Mouse (Mus musculus) ovary, postnatal 10 days (tissue): Measurements from ENCODE around the gene Pbx1.

ENCODE experiments used
- DNase-seq: peaks from one replicate; pipeline ENCODE4 v3.0.0; 2022; ENCODE audit warnings: low spot score

Pbx1 gene

DNA sequence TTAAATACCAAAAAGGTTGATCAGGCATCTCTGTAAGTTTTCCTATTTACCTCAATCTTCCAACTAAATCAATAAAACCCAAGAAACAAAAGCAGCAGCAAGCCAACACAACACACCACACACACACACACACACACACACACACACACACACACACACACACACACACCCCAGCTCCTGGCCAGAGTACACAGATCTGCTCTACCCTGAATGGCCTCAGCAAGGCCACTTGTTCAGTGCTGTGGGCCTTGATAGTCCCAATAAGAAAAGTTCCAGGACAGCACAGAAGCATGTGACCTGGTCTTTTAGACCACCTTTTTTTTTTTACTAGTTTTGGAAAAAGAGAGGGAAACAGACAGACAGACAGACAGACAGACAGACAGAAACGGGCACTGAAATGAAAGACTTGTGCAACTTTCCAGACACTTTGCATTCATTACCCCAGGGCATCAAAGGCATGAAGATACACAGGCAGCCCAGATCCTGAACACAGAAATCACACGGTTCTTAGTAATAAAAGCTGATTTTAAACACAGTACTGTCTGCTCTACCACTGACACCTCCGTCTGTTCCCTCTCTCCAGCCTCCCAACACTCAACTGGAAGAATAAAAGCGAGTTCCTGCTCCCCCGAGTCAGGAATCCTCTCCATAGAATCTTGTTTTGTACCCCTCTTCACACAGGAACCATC is 6.9 kb downstream of the Pbx1 start:
- DNase-seq = no peak

DNA sequence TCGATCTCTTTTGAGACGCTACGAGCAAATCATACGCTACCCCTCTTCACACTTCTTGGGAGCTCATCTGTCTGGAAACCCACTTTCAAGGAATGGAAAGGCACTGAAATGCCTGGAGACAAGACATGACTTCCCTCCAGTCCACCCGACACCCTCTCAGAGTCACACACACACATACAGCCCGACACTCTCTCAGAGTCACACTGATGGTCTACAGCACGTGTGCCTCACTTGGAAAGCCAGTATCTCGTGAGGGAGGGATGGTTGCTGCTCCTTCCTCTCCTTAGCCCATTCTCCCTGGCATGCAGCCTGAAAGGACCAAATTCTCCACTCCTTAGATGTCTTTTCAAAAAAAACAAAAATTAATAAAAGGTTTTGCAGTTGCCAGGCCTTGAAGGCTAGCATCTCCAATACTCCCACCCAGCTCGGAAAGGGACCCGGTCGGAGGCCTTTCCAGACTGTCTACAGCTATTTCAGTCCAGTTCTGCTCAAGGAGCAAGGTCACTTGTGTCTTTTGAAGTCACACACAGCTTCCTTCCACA is 8.6 kb downstream of the Pbx1 start:
- no peak for DNase-seq

DNA sequence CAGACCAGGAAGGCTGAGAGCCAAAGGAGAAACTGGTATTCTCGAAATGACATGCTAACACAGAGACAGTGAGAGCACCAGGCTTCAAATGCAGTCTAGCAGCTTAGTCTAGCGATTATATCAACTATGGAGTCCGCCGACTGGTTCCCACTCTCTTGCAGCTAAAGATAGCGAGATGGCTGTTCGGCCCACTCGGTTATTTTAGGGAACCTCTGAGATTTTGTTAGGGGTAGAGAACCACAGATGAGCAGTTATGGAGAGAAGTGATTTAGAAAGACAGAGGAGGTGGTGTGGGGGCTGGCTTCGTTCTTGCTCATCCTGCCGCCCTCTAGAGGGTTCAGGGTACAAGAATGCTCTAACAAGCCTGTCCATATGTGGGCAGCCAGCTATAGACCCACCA is 13.2 kb downstream of the Pbx1 start:
- DNase-seq = no peak

DNA sequence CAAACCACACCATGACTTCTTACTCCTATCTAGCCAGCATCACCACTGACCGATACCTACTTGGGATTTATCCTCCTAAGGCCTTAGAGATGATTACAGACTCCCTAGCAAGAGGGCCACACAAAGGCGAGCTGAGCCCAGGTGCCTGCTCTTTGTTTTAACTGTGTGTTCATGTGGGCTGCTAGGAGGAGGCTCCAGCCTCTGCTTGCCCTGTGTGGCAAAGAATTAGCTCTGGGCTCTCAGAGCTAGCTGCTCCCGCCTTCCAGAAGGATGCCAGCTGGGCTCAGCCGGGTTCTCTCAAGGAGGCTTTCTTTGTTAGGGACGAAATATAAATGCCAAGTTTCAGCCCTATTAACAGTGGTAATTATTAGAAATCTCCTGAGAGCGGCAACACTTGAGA is 14.4 kb downstream of the Pbx1 start:
- DNase-seq = no peak

DNA sequence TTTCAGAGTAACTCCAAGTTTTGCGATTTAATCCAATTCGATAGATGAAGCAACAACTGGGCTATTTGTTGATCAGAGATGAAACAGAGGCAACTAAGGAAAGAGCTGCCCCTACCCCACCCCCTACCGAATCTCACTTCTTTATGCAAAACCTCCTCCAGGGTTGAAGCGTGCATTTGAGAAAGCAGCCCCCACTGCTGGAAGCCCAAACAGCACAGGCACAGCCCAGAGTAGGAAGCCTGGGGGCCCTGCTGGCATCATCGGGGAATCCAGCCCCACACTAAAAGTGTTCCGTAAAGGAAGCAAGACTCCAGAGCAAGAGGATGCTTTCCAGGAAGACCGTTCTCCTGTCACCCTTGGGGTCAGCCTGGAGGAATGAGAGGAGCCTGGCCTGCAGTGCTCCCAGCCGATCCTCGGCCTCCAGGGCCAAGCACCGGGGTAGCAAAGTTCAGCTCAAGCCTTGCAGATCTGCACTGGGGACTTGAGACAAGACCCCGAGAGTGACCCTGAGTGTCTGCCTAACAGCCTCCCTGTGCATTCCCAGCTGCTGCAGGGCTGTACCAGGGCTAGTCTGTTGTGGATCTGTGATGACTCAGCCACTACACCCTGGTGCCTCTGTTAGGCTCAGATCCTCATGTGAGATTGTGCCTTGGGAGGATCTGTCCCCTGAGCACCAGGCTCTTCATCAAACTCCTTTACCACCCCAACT is 15.2 kb downstream of the Pbx1 start:
- DNase-seq = no peak

DNA sequence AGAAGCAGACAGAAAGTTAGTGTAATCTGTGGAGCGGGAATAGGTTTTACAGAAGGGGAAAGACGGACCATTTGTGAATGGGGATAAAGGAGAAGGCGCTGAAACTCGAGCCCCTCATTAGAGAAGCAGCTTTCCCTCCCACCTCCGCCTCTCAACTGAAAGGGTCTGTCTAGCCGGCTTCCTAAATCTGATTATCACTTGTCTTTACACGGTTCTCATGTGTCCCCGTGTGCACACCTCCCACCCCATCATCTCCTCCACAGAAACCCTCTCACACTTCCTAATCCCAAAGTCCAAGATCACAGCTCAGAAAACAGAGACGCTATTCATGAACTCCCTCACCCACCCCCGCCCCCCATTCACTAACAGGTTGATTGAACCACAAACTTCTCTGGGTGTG is 21.5 kb downstream of the Pbx1 start:
- DNase-seq = no peak

DNA sequence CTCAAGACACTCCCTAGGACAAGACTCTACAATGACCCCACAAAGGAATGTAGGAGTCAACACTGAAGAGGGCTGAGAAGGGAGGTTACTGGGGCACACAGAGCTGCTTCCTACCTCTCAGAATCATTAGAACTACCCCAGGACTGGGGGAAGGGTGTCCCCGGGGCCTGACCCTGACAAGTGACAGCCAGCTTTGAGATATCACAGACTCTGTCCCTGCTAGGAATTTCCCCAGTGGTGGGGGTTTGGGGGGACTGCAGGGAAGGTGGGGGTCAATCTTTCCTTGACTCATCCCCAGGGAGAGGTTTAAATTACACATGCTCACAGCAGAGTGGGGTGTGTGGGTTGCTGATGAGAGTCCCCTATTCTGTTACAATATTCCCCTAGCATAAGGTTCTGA is 22.0 kb downstream of the Pbx1 start:
- no peak for DNase-seq

DNA sequence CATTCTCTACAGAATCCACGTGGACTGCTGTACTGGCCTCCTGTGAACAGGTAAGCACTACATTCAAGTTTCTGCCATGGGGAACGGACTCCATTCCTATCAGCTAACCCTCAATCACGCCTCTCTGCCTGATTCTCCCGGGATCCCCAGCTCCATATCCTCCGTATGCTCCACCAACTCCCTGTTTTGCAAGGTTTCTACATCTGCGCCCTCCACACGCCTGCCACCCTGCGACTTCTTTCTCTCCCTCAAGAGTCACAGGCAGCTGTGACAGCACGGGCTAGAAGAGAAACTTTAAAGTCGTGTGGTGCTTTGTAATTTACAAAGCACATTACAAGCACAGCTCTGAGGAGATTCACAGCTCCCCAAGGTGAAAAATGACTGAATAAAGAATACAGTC is 23.3 kb downstream of the Pbx1 start:
- no peak for DNase-seq

DNA sequence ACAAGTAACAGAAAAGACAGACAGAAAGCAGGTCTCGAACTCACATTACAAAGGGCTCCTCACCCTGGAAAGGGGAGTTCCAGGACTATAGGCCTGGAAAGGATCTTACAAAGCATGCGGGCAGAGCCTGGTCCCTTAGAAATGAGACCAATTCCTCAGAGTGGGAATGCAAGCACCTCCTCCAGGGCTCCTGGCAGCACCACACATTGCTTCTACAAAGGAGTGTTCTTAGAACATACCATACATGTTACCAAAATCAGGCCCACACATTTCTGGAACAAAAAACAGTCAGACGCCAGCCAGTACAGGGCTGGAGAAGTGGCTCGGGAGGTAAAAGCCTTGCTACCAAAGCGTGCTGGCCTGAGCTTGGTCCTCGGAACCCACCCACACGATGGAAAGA is 24.1 kb downstream of the Pbx1 start:
- DNase-seq = no peak

DNA sequence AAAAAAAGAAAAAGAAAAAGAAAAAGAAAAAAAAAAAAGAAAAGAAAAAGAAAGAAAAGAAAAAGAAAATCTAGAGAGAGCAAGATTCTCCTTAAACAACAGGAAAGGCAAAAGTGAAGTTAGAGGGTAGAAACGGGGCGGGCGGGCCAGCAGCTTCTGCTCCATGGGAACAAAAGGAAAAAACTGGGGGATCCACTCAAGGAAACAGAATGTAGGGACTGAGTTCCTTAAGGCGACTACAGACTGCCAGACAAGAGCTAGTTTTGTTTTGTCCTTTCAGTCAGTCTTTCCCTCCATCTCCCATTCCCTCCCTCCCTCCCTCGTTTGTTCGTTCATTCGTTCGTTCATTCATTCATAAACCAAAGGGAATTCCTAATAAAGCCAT is 25.8 kb downstream of the Pbx1 start:
- no peak for DNase-seq

DNA sequence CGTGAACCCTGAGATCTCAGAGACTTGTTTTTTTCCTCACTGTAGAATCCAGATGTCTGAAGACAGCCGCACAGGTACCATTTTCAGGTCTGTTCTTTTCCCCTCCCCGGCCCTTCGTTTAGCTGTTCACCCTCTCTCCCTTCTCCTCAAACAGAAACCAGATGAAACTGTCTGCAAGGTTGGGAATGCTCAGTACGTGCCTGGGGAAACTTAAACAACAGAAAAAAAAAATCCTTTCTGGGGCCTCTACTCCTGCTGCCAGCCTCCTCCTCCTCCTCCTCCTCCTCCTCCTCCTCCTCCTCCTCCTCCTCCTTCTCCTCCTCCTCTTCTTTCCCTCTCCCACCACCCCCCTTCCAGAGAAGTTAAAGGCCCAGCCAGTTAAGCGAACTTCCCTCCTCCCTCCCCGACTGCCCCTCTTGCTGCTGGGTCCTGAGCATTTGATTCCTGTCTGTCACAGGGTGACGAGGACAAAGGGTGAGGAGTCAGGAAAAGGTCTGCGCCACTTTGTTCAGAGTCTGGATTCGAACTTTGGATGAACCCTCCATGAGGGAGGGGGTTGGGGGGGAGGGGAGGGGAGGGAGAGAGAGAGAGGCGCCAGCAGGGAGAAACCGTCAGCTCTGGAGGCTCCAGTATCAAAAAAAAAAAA is 26.3 kb downstream of the Pbx1 start:
- no peak for DNase-seq

DNA sequence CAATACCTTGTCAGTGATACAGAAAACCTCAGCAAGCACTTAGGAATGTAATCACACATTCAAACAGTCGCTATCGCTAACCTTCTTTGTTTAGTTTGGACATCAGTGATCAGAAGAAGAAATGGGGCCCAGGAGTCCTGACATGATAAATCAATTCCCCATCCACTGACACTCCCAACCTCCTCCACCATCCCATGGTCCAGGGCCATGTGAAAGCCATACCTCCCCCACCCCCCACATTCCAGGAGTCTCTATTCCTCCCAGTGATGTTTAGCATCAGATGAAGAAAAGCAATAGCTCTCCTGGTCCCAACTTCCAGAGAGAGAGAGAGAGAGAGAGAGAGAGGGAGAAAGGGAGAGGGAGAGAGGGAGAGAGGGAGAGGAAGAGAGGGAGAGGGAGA is 28.5 kb downstream of the Pbx1 start:
- DNase-seq = no peak

DNA sequence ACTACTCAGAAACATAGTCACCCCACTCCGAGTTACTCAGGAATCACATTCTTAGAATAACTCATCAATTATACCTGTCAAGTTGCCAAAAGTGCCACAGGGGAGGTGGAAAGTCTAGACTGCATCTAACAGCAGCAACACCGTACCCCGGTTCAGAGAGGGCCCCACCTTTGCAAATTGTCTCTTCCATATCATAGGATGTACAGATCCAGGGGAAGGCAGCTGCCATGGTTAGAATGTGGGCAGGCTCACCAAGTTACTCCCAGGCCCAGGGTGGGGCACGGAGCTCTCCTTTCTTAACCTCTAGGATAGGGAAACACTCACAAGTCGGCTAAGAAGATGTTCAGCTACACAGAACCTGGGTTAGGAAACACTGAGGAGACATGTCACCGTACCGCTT is 29.4 kb downstream of the Pbx1 start:
- no peak for DNase-seq

DNA sequence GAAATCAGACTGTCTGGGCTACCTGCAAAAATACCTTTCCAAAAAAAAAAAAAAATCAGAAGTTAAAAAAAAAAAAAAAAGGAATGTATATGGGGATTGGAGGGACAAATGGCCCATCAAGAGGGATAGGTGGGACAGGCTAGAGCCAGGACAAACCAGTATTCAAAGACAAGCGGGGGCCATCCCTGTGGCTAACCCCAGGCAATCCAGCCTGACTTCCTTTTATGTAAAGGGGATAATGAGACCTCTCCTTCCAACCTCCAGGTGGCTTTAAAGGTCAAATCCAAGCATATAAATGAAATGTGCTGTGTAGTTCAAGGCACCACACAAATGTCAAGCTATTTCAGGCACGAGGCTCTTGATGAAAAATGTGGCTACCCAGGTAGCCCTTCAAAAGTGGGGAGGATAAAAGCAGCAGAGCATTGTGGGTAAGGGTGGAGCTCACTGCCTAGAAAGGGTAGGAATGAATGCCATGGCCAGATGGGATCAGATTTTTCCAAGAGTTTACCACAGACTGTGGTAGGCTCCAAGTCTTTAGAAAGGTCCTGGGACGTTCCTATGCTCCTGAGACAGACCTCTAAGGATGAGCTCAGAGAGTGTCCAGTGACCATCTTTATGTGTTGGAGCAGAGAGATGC is 36.4 kb downstream of the Pbx1 start:
- no peak for DNase-seq

DNA sequence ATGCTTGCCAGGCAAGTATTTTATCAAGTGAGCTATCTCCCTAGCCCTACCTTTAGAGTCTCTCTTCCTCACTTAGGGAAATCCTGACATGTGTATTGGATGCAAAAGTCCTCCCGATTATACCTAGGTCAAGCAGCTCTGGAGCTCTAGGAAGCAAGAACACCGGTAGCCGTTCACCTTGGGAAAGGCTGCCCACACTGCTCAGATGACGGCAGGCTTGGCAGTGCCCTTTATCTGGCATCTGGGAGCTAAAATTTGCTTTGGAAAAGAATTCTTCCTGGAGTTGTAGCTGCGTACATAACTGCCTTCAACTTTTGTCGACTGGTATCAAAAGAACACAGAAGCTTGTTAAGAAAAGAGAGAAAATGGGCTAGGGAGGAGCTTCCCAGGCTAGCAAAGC is 37.5 kb downstream of the Pbx1 start:
- no peak for DNase-seq

DNA sequence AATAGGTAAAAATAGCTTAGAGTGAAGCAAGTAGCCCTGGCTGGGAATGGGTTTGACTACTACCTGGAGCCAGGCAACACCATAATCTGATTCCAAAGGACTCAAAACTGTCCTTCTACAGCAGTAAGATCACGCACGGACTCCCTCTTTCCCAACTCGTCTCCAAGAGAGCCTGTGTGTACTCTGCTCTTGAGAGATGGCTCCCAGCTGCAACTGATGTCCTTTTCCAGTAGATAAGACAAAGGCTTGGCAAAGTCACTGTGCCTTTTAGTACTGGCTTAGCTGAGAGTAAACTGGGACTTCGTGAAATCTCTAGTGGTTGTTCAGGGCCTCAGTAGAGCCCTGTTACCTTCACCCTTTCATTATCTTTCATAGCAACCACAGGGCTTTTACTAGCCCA is 38.6 kb downstream of the Pbx1 start:
- no peak for DNase-seq

DNA sequence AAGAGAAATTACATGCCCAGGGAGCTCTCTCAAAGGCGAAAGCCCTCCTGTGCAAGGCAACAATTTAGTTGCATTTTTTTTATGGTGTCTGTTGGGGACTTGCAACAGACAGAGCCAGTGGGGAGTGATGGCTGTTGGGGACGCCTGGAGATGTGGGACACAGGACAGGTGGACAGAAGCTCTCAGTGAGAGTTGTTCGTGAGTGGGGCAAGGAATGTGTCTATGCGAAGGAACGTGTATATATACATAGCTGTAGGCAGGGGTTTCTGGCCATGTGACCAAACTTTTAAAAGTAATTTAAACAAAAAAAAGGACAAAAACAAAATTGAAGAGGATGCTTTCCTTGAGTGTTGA is 39.6 kb downstream of the Pbx1 start:
- DNase-seq = no peak

DNA sequence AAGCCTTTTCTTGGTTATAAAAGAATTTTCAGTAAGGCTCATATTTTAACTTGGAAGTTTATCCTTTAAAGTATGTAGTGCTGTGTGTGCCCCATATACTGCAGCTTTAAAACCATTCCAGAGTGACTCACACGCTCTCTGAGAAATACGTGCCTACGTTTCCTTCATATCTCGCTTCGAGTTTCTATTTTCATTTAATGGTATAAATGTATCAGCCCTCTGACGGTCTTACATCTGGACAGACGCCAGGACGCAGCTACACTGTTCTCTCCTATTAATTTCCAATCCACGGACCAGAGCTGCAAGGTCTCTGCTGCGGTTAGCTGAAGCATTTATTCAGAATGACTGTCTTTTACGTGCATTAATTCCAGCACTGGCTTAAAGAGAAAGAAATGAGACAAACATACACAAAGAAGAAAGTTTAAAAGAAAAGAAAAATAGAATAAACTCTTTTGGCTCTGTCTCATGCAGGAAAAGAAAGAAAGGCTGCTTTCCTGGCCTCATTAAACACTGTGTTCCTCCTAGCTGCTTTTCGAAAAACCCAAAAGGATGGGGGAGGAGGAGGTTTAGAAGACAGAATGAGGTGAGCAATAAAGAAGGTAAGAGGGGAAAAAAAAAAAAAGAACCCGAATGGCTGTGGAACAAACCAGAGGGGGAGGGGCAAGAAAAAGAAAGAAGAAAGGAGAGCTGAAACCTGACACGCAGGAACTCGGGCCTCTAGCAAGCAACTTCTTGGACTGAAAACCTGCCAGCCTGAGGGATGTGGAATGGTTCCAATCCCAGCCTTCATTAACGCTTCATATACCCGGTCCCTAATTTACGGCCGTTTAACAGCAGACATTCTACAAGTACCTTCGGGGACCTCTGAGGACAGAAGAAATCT is 40.2 kb downstream of the Pbx1 start:
- DNase-seq = no peak

DNA sequence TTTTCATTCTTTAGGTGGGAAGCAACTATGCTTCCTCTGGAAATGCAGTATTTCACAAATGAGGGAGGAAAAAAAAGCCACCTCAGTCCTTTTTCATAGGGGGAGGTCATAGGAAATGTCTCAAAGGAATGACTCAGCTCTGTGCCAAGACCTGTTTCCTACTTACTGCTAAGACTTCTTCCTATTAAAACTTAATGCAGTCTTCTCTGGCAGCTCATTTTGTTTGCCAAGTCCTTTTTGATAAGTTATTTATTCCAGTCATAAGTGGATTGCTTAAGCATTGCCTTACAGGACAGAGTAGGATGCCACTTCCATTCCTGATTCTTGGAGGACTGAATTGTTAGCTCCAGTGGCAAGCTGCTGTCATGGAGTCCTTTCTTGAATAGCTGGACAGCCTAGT is 41.3 kb downstream of the Pbx1 start:
- DNase-seq = no peak

DNA sequence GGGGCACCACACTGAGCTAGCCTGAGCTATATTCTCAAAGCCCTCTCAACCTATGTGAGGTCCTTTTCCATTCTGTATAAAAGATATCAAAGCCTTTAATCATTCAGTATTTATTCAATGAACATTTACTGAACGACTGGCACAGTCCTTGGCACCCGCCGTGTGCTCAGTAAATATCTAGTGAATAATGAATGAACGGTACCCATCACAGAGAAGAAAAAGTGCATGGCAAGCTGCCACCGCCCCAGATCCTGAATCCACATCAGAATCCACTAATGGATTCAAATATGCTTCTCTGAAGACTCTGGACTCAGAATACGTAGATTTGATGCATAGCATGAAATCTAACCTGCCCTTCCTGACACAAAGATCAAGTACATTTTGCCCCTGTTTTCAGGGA is 45.9 kb downstream of the Pbx1 start:
- no peak for DNase-seq

DNA sequence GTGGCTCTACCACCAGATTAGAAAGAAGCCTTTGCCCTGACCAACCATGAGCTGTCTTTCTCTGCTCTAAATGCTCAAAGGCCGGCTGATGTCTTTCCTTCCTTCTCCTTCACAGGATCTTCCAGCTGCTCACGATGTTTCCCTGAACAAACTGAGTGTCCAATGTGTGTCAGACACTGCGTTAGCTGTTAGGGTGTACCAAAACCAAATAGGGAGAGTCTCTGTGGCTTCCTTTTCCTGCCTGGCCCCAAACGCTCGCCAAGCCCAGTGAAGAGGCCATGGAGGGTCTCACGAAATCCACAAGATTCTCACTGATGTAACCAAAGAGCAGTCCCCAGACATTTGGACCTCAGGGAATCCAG is 47.5 kb downstream of the Pbx1 start:
- DNase-seq = no peak
